Mouse (Mus musculus): Measurements from ENCODE around the gene Pak6.
A peak's percentile ranks its signal among the peaks of the same experiment; 100 is the strongest.

The Pak6 gene

GRCm38 (mm10) chr2:118665616-118666015 is 2.5 kb downstream of the Pak6 start:
- no peak for DNase-seq

GRCm38 (mm10) chr2:118667181-118667580 is 4.1 kb downstream of the Pak6 start:
- no peak for DNase-seq

GRCm38 (mm10) chr2:118669245-118669644 is 6.1 kb downstream of the Pak6 start:
- no peak for DNase-seq

DNA sequence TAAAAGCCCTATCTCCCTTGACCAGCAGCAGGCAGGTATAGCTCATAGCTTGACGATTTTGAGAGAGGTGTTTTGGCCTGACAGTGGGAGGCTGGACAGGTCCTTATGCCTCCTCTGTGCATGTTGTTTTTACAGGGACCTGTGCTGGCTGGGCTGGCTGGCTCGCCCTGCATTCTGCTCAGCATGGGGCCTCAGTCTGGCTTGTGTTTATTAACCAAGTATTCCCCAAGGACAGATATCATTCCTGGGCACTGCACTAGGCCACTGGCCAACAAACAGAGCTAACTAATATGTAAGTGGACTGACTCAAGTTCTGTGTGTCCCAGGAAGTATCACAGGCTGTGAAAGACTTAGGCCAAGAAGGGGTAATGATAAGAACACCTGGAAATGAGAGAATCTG is 6.7 kb downstream of the Pak6 start:
- DNase-seq = no peak

GRCm38 (mm10) chr2:118671728-118672127 is 8.6 kb downstream of the Pak6 start:
- DNase-seq = no peak

- no peak for DNase-seq
Measured at GRCm38 (mm10) chr2:118673686-118674465, 10.8 kb downstream of the Pak6 start.

DNA sequence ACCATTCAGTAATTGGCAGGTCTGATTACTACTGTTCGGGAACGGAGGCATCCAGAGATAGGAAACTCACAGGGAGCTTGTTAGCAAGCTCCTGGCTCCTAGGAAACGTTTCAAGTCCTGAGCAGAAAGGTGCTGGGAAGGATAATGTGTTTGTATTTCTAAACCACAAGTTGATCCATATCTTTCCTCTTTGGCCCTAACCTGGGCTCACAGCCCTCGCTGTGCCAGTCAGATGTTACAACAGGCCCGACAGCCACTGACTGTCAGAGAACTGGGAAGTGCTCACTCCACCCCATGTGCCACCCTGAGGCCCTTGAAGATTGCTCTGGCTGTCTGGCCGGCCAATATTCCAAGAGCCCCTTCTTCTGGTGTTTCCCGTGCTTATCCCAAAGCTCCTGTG is 11.4 kb downstream of the Pak6 start:
- DNase-seq = no peak

GRCm38 (mm10) chr2:118676839-118677741 is 14.0 kb downstream of the Pak6 start:
- DNase-seq = peak; percentile 19

- DNase-seq = peak; percentile 59
Measured at GRCm38 (mm10) chr2:118677817-118678216, 14.7 kb downstream of the Pak6 start.

GRCm38 (mm10) chr2:118679577-118679976 is 16.5 kb downstream of the Pak6 start:
- DNase-seq = no peak

- DNase-seq = no peak
Measured at GRCm38 (mm10) chr2:118680926-118681325, 17.8 kb downstream of the Pak6 start.

GRCm38 (mm10) chr2:118682544-118683260 is 19.6 kb downstream of the Pak6 start:
- DNase-seq = no peak

DNA sequence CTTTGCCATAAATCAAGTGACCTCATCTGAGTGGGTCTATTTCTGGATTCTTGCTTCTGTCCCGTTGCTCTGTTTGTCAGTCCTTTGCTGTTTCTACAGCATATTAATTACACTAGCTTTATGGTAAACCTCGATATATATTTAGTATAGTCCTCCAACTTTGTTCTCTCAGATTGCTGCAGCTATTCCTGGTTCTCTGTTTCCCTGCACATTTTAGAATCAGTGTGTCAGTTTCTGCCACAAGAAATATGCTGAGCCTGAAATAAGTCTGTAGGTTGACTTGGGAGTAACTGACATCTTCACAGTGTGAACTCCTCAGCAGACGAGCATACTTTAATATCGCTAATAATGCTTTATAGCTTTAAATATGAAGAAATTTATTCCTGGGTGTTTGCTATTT is 22.0 kb downstream of the Pak6 start:
- no peak for DNase-seq

- no peak for DNase-seq
Measured at GRCm38 (mm10) chr2:118686693-118687092, 23.6 kb downstream of the Pak6 start.

DNA sequence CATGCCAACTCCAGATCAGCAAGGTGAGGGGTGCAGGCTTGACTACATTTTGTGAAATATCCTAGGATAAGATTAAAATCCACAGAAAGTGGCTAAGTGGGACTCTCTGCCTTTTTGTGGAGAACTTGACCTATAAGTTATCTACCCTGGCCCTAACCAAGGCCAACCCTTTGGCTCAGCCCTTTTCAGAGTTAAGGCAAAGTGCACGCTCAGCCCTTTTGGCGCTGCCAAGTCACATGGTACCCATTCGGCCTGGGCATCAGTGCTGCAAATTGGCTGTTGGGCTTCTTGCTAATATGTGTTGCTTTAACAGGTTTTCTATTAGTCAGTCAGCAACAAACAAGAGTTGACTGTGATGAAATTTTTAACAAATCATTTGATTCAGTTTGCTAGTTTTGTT is 24.7 kb downstream of the Pak6 start:
- DNase-seq = no peak

- DNase-seq = no peak
Measured at GRCm38 (mm10) chr2:118689875-118690274, 26.8 kb downstream of the Pak6 start.

- no peak for DNase-seq
Measured at GRCm38 (mm10) chr2:118693370-118693966, 30.4 kb downstream of the Pak6 start.

- peak; percentile 58 for DNase-seq
Measured at GRCm38 (mm10) chr2:118695677-118696232, 32.7 kb downstream of the Pak6 start.

- peak; percentile 21 for DNase-seq
Measured at GRCm38 (mm10) chr2:118696451-118697308, 33.6 kb downstream of the Pak6 start.

- DNase-seq = no peak
Measured at GRCm38 (mm10) chr2:118697311-118697877, 34.3 kb downstream of the Pak6 start.

- no peak for DNase-seq
Measured at GRCm38 (mm10) chr2:118697955-118698354, 34.9 kb downstream of the Pak6 start.

Measured in cerebellum, adult 9-11 months (tissue).